Mouse (Mus musculus) heart, embryonic 11.5 days (tissue): Measurements from ENCODE around the gene Vnn3. TPM values are rescaled to one million over a fixed set of nuclear protein-coding genes. Genes with fewer than 3 reads are reported as not detected.

Source experiments
- ATAC-seq: fragments of 200-750 bp; cut with Nextera tagmentation; replicated peaks from 2 replicates; pipeline ENCODE4 v1.8.0; 2017; ENCODE audit warnings: moderate library complexity; ENCODE audit not compliant: insufficient number of reproducible peaks, low FRiP score, low TSS enrichment
- H3K27ac ChIP-seq: fragments of 300-500 bp; sonication (generic); 2 replicates; pipeline ENCODE4 v1.5.1; 2014; ENCODE audit warnings: mild to moderate bottlenecking, low read depth, low read length
- H3K27me3 ChIP-seq: fragments of 300-500 bp; sonication (generic); 2 replicates; pipeline ENCODE4 v1.6.1; 2014; ENCODE audit warnings: mild to moderate bottlenecking, low read length, mixed read lengths; ENCODE audit not compliant: control insufficient read depth, insufficient read depth
- H3K36me3 ChIP-seq: fragments of 300-500 bp; sonication (generic); 2 replicates; pipeline ENCODE4 v1.6.1; 2014; ENCODE audit warnings: mild to moderate bottlenecking, low read length, moderate library complexity, mixed read lengths; ENCODE audit not compliant: control insufficient read depth, insufficient read depth
- H3K4me1 ChIP-seq: fragments of 300-500 bp; sonication (generic); 2 replicates; pipeline ENCODE4 v1.6.1; 2014; ENCODE audit warnings: low read length; ENCODE audit not compliant: control insufficient read depth, insufficient read depth
- H3K4me2 ChIP-seq: fragments of 300-500 bp; sonication (generic); 2 replicates; pipeline ENCODE4 v1.6.1; 2014; ENCODE audit warnings: mild to moderate bottlenecking, moderate library complexity
- H3K4me3 ChIP-seq: fragments of 300-500 bp; sonication (generic); 2 replicates; pipeline ENCODE4 v1.5.1; 2014; ENCODE audit warnings: low read depth, low read length
- H3K9ac ChIP-seq: fragments of 300-500 bp; sonication (generic); 2 replicates; pipeline ENCODE4 v1.6.1; 2014; ENCODE audit warnings: mild to moderate bottlenecking, low read depth, low read length, moderate library complexity
- H3K9me3 ChIP-seq: fragments of 300-500 bp; sonication (generic); replicated peaks from 2 replicates; pipeline ENCODE4 v1.6.1; 2016; ENCODE audit warnings: low read length; ENCODE audit not compliant: control insufficient read depth
- WGBS: fragments of 180-500 bp; shearing (Covaris S2); extraction: QIAGEN DNeasy Blood & Tissue Kit; methylation state at CpG from one replicate; pipeline ENCODE4 v1.1.7; 2014; ENCODE audit not compliant: insufficient replicate concordance; 5-methylcytosine and 5-hydroxymethylcytosine counted together
- polyA plus RNA-seq: library from polyadenylated mRNA; unstranded; fragments of >200 nt; fragmentation: Nextera tagmentation; extraction: Ambion mirVana; gene quantifications from 2 replicates; pipeline ENCODE4 v1.2.1, GENCODE M21; 2014

Gene Vnn3
- not detected in 2 replicates for polyA plus RNA-seq

DNA sequence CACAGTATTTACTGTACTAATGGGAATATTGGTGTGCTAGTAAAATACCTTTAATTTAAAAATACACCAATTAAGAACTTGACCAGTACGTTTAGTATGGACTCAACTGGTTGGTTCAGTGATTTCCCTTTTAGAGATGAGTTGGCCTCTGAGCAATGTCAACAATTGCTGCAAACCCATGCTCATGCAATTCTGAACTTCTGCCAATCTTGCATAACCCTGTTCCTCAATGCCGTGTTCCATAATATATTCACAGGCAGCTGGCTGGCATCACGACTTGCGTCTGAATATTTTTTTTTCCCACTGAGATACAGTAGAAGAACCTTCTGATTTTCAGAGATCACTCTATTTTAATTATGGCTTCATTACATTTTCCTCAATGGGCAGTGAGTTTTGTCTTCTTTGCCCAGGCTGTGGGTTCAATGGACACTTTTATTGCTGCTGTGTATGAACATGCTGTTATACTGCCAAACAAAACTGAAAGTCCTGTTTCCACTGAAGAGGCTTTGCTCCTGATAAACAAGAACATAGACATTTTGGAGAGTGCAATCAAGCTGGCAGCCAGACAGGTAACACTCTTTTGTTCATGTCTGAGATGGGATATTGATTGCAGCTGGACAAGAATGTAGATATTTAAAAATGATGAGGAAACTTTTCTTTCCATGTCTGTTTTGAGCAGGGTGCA, at the start of gene Vnn3:
Gene Vnn3, plus strand, starts transcription at position 235 of the 685 bp plus-strand sequence.
- no peaks in the 10 kb centered on the region for H3K36me3 ChIP-seq
- no peaks in the 10 kb centered on the region for H3K4me1 ChIP-seq
- no peaks in the 10 kb centered on the region for H3K9me3 ChIP-seq
- H3K9ac ChIP-seq: no peak within 1 kb of the TSS
- H3K4me3 ChIP-seq: no peak within 1 kb of the TSS
- no peak within 1 kb of the TSS for H3K27ac ChIP-seq
- 79% methylated on average over 4 of the region's 4 CpGs for WGBS
- no peak for ATAC-seq
- no peak within 1 kb of the TSS for H3K4me2 ChIP-seq
- no peaks in the 10 kb centered on the region for H3K27me3 ChIP-seq

DNA sequence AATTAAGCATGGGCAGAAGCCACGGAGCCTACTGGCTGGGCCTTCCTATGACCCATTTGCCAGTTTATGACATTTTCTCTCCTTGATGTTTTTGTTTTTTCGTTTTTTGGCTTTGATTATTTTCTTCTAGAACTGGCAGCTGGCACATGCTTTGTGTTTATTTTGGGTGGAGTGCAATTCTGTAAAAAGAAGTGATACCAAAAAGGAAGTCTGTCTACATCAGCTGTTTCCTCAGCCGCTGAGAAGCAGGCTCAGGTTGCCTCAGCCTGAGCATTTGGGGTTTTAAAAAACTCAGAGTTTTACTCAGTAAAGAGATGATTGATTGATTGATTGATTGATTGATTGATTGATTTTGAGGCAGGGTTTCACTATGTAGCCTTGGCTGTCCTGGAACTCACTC, 48.4 kb upstream of the Vnn3 start:
- H3K36me3 ChIP-seq: peaks cover 4% of the 10 kb centered on the region; the same call in 1 of the 2 replicates
- no peak for ATAC-seq

DNA sequence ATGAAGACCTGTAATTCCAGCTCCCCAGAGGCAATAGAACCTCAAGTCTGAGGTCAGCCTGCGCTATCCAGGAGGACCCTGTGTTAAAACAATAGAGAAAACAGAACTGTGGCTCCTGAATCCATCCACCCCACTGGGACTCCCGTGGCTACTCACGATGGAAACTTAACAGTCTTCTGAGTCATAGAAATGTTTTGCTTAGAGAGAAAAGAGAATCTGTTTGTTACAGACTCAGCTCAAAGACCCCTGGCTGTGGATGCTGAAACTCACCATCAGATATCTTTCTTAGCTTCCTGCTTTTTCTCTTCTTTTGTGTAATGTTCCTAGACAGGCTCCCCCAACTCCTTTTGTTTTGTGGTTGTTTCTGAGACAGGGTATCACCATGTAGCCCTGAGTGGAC, 46.6 kb upstream of the Vnn3 start:
- WGBS: 68% methylated on average over 3 of the region's 3 CpGs

More for the DNA sequence above, 48.4 kb upstream of the Vnn3 start:
- H3K4me1 ChIP-seq: no peaks in the 10 kb centered on the region
- no peaks in the 10 kb centered on the region for H3K9me3 ChIP-seq
- no peak overlapping the region for H3K27ac ChIP-seq
- H3K9ac ChIP-seq: no peak overlapping the region
- no peak overlapping the region for H3K4me3 ChIP-seq
- 53% methylated on average over 3 of the region's 3 CpGs for WGBS
- H3K4me2 ChIP-seq: no peak overlapping the region
- no peaks in the 10 kb centered on the region for H3K27me3 ChIP-seq

DNA sequence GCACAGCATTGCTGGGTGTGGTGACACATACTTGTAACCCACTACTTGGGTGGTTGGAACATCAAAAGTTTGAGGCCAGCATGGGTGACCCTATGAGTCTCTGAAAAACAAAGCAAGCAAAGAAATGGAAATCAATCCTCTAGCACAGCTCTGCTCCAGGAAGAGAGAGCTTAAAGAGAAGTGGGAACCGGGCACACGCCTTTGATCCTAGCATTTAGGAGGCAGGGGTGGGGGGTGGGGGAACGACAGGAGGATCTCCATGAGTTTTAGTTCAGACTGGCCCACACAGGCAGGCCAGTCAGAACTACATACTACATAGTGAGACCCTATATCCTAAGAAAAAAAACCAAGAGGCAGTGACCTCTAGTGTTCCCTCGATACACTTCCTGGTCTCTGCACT, 45.1 kb upstream of the Vnn3 start:
- H3K4me1 ChIP-seq: no peaks in the 10 kb centered on the region
- H3K36me3 ChIP-seq: peaks cover 4% of the 10 kb centered on the region; the same call in 1 of the 2 replicates
- H3K27me3 ChIP-seq: no peaks in the 10 kb centered on the region
- no peak overlapping the region for H3K27ac ChIP-seq
- 50% methylated on average over 4 of the region's 4 CpGs for WGBS
- H3K4me3 ChIP-seq: no peak overlapping the region
- no peaks in the 10 kb centered on the region for H3K9me3 ChIP-seq
- no peak for ATAC-seq
- no peak overlapping the region for H3K4me2 ChIP-seq
- no peak overlapping the region for H3K9ac ChIP-seq

More for the DNA sequence above, 46.6 kb upstream of the Vnn3 start:
- no peak overlapping the region for H3K27ac ChIP-seq
- H3K4me3 ChIP-seq: no peak overlapping the region
- H3K36me3 ChIP-seq: peaks cover 4% of the 10 kb centered on the region; the same call in 1 of the 2 replicates
- no peaks in the 10 kb centered on the region for H3K4me1 ChIP-seq
- no peaks in the 10 kb centered on the region for H3K27me3 ChIP-seq
- H3K9me3 ChIP-seq: no peaks in the 10 kb centered on the region
- H3K9ac ChIP-seq: no peak overlapping the region
- no peak overlapping the region for H3K4me2 ChIP-seq
- no peak for ATAC-seq

DNA sequence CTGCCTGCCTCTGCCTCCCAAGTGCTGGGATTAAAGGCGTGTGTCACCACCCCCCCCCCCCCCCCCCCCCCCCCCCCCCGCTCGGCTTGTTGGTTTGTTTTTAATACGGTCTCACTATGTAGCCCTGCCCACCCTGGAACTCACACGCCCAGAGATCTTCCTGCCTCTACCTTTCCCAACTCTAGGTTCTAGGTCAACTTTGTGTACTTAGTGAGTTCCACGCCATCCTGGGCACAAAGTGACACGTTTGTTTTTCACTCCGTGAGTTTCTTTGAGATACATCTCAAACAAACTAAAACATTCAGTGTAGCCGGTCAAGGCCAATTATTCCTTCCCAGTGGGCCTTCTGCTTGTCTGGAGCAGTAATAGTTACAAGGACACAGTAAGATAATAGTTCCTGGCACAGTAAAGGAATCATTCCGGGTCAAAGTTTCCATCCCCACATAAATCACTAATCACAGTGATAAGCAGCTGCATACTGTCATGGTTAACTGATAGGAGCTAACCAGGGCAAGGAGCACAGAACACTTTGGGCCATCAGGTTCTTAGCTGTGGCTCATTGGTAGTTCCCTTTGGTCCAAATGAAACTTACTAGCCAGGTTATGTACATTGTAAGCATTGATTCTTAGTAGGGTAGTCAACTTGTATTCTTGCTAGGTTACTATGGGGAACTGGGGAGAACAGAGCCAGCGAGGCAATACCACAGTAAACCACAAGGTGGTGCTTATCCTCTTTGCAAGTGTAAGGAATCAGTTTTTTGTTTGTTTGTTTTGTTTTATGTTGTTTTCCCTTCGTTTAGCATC, 39.4 kb upstream of the Vnn3 start:
- Histone ChIP-seq H3K9ac (no peak overlapping the region), H3K9me3 (no peaks in the 10 kb centered on the region), H3K27me3 (no peaks in the 10 kb centered on the region), H3K27ac (no peak overlapping the region), H3K36me3 (no peaks in the 10 kb centered on the region), H3K4me3 (no peak overlapping the region), H3K4me2 (no peak overlapping the region), H3K4me1 (no peaks in the 10 kb centered on the region)
- ATAC-seq: no peak
- WGBS: 67% methylated on average over 8 of the region's 12 CpGs

DNA sequence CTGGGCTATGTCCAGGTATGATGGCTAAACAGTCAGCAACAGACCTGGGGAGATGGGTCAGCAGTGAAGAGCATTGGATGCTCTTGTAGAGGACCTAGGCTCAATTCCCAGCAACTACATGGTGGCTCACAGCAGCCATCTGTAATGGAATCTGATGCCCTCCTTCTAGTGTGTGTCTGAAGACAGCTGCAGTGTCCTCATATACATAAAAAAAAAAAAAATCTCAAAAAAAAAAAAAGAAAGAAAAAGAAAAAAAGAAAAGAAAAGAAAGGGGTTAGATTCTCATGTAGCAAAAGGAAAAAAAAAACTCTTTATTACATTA, 38.9 kb upstream of the Vnn3 start:
- H3K4me1 ChIP-seq: no peaks in the 10 kb centered on the region
- no peak overlapping the region for H3K9ac ChIP-seq
- no peak for ATAC-seq
- no peaks in the 10 kb centered on the region for H3K9me3 ChIP-seq
- H3K27ac ChIP-seq: no peak overlapping the region
- no peaks in the 10 kb centered on the region for H3K27me3 ChIP-seq
- no peak overlapping the region for H3K4me3 ChIP-seq
- H3K36me3 ChIP-seq: no peaks in the 10 kb centered on the region
- H3K4me2 ChIP-seq: no peak overlapping the region

DNA sequence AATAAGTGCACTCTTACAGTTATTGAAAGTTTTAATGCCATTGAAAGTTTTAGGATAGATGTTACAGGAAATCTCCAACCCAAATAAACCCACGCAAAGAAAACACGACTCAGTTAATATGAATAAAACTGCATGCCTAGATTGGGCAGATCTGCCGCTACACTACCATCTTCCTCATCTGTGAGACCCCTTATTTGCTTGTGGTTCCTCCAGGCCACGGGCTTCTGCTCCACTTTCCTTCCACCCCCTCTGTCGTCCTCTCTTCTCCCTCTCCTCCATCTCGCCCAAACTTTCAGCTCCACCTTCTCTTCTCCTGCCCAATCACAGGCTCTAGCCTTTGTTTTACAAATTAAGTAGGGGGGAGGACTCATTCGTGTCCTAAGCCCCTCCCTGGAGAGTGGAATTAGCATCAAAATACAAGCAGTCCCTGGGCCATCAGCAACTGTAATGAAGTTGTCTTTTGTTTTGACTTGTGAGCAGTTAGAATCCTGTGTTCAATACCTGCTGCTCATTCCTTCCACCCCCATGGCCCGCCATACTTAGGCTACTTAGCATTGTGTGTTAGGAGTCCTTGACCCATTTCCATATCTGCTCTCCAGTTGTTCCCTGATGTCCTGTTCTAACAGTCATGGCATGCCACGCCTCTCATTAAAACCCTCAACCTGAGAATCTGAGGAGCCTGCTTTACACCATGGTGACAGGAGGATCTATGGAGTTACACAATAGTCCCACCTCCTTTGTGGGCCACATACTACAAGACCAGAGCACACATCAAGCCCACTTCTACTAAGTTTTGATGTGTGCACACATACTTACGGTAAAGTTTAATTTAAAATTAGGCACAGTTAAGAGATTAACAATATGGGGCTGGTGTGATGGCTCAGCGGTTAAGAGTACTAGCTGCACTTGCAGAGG, 38.2 kb upstream of the Vnn3 start:
- H3K4me2 ChIP-seq: no peak overlapping the region
- H3K27me3 ChIP-seq: no peaks in the 10 kb centered on the region
- H3K9me3 ChIP-seq: no peaks in the 10 kb centered on the region
- H3K36me3 ChIP-seq: no peaks in the 10 kb centered on the region
- no peak overlapping the region for H3K4me3 ChIP-seq
- WGBS: 62% methylated on average over 11 of the region's 11 CpGs
- H3K27ac ChIP-seq: no peak overlapping the region
- ATAC-seq: no peak
- H3K4me1 ChIP-seq: no peaks in the 10 kb centered on the region
- H3K9ac ChIP-seq: no peak overlapping the region

DNA sequence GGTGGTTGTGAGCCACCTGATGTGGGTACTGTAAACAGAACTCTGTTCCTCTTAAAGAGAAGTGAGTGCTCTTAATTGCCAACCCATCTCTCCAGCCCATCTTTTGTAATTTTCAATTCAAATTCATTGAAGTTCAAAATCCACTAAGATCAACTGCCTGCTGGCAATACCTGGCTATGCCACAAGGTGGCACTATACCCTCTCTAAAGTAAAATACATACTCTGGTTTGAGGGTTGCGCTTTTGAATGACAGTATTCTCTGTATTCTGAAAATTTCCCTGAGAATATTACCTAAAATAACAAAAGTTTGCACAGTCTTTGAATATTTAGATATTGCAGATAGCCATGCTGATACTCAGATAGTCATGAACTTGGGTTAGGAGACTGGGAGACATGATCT, 36.1 kb upstream of the Vnn3 start:
- H3K9ac ChIP-seq: no peak overlapping the region
- no peak for ATAC-seq
- H3K4me3 ChIP-seq: no peak overlapping the region
- H3K4me2 ChIP-seq: no peak overlapping the region
- 56% methylated on average over 1 of the region's 1 CpGs for WGBS
- no peaks in the 10 kb centered on the region for H3K4me1 ChIP-seq
- H3K27me3 ChIP-seq: no peaks in the 10 kb centered on the region
- no peak overlapping the region for H3K27ac ChIP-seq
- no peaks in the 10 kb centered on the region for H3K9me3 ChIP-seq
- no peaks in the 10 kb centered on the region for H3K36me3 ChIP-seq
